Mouse (Mus musculus): ENCODE results near the gene Cd79b.

Cd79b gene

GRCm38 (mm10) chr11:106271794-106272643 lies 42.5 kb downstream of the Cd79b start:
- peak; percentile 97 for DNase-seq

DNA sequence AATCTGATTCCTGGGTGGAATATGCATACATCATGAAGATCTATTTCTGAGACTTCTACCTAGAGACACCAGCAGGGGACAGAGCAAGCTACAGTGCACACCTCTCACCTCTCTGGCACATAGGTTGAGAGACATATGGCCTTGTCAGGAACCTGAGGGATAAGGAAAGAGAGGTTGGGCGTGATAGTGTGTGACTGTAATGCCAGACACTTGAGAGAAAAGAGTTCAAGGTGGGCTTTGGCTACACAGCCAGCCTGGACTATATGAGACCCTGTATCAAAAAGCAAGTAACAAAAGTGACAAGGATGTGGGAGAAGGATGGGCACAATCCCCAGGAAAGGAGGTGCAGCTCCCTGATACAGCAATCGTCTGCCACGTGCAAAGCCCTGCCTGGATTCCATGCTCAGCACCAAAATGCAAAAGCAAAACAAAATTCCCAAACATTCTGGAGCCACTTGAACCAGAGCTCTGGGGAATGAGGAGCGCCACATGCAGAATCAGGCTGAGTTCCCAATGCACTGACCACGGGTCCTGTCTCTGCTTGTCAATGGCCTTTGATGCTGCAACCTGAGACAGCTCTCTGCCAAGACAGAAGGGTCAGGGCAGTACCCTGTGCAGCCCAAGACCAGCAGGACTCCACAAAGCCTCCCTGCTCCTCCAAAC lies 43.3 kb downstream of the Cd79b start:
- DNase-seq, result peak; percentile 94

GRCm38 (mm10) chr11:106269060-106269431 lies 45.5 kb downstream of the Cd79b start:
- DNase-seq, result peak; percentile 95

DNA sequence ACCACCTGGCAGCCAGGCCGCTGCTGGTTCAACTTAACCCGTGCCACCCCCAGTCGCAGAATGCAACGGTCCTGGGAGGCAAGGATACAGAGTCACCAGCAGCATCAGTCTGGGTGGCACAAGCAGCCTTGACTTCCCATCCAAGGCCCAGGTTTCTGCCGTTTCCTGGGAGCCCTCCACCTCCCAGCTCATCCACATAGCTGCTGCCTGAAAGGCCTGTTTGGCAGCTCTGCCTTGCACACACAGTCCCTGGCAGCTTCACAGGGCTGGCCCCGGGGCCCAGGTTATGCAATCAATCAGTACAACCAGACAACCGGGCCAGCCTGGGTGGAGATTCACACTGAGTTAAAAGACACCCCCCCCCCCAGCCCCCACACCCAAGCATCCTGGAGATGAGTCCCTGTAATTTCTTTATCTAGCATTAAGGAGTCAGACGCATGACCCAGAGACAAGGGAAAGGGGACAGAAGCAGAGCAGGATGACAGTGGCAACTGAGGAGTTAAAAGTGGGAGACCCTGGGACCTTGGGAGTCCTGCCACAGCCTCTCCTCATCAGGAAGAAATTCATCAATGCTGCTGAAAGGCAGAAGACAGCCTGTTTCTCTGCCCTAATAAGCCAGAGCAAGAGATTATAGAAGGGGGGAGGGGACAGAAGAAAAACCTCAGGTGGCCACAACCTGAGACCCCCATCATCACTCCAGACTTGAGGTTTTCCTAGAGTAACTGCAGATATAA lies 46.1 kb downstream of the Cd79b start:
- peak; percentile 99 for DNase-seq

DNA sequence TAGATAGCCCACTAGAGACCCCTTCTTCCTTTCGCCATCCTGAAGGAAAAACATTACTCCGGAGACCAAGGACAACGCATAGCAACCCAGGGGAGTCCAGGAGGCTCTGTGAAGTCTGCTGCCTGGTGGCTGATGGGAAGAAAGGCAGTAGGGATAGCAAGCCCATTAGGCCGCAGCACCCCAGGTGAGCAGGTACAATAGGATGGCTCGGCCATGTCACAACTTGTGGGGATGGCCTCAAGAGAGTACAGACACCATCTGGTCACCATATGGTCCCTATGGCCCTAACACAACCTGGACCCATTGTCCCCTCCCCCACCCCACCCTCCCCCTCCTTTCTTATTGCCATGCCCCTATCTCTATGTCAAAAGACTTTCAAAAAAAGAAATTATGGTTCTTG lies 46.7 kb downstream of the Cd79b start:
- DNase-seq, result peak; percentile 95

DNA sequence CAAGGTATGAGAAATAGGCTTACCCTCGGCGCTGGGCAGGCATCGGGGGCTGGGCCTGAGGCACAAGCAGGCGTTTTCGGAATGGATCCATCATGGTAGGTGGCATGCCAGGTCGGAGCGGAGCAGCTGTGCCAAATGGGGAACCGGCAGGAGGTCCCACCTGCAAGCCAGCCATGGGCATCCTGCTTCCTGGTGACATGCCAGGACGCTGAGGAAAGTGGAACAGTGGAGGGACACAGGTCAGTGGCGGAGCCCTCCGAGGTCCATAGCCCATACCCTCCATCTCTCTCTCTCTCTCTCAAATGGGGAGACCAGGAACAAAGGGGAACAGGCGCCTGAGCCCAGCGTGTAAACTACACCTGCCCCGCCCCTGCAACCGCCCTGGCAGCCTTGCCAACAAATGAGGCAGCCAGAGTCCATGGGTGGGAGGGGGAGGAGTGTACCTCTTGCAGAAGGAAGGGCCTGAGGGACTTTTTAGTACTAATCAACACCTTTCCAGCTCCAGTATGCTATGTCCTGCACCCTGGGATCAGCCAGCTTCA lies 47.2 kb downstream of the Cd79b start:
- peak; percentile 96 for DNase-seq

DNA sequence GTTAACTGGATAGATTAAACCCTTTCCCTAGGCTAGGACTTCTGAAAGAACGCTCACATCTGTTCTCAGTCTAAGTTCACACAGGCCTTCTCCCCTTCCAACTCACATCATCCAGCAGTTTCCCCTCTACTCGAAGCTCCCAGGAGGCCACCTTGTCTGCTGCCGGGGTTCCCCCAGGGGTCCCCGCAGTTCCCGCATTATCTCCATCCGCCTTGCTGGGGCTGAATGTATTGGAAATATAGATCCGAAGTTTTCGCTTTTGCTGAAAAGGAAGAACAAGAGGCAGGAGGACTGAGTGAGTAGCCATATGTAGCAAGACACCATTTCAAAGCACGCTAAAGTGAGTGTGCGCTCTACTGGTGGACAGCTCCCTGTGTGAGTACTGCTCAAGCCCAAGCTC lies 48.1 kb downstream of the Cd79b start:
- DNase-seq, result no peak

- DNase-seq, result peak; percentile 89
These were observed 49.0 kb downstream of the Cd79b start for GRCm38 (mm10) chr11:106265570-106265969.

DNA sequence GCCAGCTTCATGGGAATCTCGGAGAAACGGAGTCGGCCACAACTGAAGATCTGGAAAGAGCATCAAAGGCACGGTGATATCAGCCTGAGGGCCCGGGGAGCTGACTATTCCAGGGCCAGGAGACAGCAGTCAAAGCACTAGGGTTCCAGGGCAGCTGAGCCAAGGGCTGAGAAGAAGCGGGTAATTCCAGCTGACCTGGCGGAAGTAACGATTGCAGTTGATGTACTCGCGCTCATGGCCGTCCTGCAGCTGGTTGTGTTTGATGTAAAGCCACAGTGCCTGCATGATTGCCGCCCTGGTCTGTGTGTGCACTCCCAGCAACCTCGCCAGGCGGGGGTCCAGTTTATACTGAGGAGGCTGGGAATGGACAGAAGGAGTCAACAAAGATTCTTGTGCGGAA lies 49.6 kb downstream of the Cd79b start:
- no peak for DNase-seq

DNA sequence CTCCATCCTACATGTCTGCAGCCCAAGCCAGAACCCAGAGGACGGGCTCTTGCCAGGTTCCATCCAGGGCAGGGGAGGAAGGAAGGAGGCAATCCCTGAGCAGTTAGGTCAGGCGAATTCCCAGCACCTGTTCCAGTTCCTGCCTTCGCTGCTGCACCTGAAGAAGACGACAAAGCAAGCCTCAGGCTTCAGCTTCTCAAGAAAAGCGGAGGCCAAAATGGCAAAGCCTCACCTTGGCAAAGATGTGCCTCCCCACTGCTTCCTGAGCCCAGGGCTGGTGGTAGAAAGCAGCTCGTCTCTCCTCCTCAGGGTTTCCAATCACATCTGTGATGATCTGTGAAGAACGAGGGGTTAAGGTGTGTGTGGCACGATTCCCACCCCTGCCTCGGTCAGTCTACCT lies 50.6 kb downstream of the Cd79b start:
- DNase-seq, result no peak

All from heart, adult 11 months (tissue).